In genomic region chr10:85458744-85459344, GRCm38 (mm10) we compare ENCODE assay signal across 8 mouse cellular contexts.
A peak's percentile ranks its signal among the peaks of the same experiment; 100 is the strongest.
DNase-seq lines count a peak whose midpoint lies in the region; ATAC-seq lines count a peak whose summit lies in the region.

No protein-coding gene starts in this region.

- intact Hi-C loops in heart, postnatal 14 days (cut with DNase I) = no loop called here

- H3K4me3 ChIP-seq in limb, embryonic 10.5 days = no peak overlapping the region

- no peak for DNase-seq in frontal cortex, postnatal 14 days (ENCODE audit: low spot score in 2 of 2)
- DNase-seq in embryo, embryonic 10 days (ENCODE audit: low spot score) = peak; percentile 67
- peak; percentile 16 to 39 for DNase-seq in heart, postnatal 14 days
- DNase-seq in limb, embryonic 10.5 days (ENCODE audit: low spot score) = peak; percentile 73
- DNase-seq in neural tube, embryonic 10.5 days (ENCODE audit: extremely low spot score, low spot score) = peak; percentile 41
- no peak for DNase-seq in cerebellum, adult 11 months
- DNase-seq in spleen, postnatal 10 days (ENCODE audit: low spot score in 2 of 2) = no peak

- 51% methylated on average over 17 of the region's 17 CpGs for WGBS in limb, embryonic 10.5 days

- ATAC-seq in frontal cortex, adult (ENCODE audit: low TSS enrichment) = peak; percentile 82

- no peaks in the 10 kb centered on the region for H3K27me3 ChIP-seq in limb, embryonic 10.5 days (ENCODE audit: low read depth, poor library complexity, severe bottlenecking)

- H3K9me3 ChIP-seq in limb, embryonic 10.5 days (replicated peaks) = no peaks in the 10 kb centered on the region

- H3K27ac ChIP-seq in limb, embryonic 10.5 days = 0 out of 2 replicates have a peak overlapping the region, but pooled peaks have one; percentile 17

- H3K4me1 ChIP-seq in limb, embryonic 10.5 days = peaks cover 23% of the 10 kb centered on the region

- H3K36me3 ChIP-seq in limb, embryonic 10.5 days = no peaks in the 10 kb centered on the region

Comparison
In these comparisons a context has a peak if more than half of its experiments do, and no peak if none do; other contexts are left out.
1. DNase-seq: peak in embryo, embryonic 10 days (single experiment), heart, postnatal 14 days (2 of 2), limb, embryonic 10.5 days (single experiment) and neural tube, embryonic 10.5 days (single experiment); none in frontal cortex, postnatal 14 days (0 of 2), cerebellum, adult 11 months (single experiment) and spleen, postnatal 10 days (0 of 2).